Mouse (Mus musculus) gastrocnemius, adult 8-10 months (tissue): ENCODE measurements around the gene Lurap1. TPM values are rescaled to one million over a fixed set of nuclear protein-coding genes. Genes with fewer than 3 reads are reported as not detected.

ENCODE experiments used
- DNase-seq, 2 experiments: peaks; one replicate each; pipeline ENCODE4 v3.0.0; 2022; ENCODE audit warnings: low spot score in 2 of 2
- total RNA-seq, 4 experiments: library from RNA; stranded (reverse); gene quantifications; 2 replicates each; pipeline ENCODE4 v1.2.4; 2022

The Lurap1 gene
- total RNA-seq, 4 experiments from 2014 or later, result 4.4 to 7.7 (median 6.9) TPM

DNA sequence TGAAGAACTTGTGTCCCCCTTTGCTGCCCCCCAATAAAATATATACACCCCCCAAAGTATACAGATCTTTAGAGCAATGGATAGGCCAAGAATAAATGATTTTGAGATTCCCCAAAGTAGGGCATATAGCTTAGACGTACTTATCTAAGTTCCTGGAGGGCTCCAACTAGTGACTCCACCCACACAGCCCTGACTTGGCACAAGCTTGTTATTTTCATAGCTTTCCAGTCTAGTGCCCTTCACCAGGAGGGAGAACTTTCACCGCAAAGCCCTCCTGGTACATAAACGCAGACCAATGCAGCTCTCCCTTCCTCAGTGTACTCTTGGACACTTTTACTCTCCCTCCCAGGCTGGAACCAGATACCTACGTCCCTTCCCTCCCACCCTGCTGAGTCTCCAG lies 11.0 kb upstream of the Lurap1 start:
- no peak for DNase-seq

- no peak for DNase-seq
Observed at GRCm38 (mm10) chr4:116160769-116161168, 9.6 kb upstream of the Lurap1 start.

DNA sequence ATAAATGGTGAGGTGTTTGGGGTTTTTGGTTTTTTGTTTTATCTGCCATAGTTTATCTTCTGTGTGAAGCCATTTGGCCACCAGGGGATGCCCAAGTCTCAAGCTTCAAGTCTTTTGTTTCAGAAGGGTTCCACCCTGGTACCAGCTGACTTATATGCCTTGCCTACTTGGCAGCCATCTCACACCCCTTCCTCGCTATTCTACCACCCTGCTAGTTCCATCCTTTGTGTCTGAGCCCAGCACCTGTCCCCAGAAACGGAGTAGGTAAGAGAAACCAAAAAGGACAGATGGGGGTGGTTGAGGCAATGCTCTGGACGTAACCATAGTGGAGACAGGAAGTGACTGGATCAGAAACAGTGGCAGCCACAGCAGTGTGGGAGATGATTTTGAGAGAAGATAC lies 8.8 kb upstream of the Lurap1 start:
- no peak for DNase-seq

DNA sequence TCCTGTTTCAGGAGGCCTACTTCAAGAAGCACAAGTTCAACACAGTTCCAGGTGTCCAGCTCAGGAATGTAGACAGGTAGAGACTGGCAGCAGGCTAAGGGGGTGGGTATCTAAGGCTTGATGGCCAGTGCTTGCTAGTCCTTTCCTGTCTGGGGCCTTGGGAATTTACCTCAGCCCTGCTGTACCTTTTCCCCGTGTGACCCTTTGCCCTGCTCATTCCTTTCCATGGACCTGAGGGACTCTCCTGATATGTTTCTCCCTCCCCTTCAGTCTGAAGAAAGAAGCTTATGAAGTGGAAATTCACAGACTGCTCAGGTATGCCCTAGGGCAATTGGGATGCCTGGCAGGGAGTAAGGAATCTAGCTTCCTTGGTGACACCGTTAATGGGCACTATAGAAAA lies 6.7 kb upstream of the Lurap1 start:
- DNase-seq, result no peak

DNA sequence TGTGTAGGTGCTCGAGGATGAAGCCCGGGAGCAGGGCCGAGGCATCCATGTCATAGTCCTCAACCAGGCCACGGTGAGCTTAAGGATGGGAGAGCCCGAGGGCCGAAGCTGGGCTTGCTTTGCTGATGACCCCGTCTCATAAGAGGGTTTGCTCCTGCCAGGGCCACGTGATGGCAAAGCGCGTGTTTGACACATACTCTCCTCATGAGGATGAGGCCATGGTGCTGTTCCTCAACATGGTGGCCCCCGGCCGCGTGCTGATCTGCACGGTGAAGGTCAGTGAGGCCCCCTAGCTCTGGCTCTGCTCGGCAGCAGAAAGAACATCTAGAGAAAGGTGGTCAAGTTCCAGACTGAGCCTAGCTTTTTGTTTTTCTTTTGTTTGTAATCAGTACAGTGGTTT lies 1.6 kb upstream of the Lurap1 start:
- no peak for DNase-seq

- no peak for DNase-seq
Observed at GRCm38 (mm10) chr4:116150862-116151221, 296 bp downstream of the Lurap1 start.

GRCm38 (mm10) chr4:116150156-116150861 lies 829 bp downstream of the Lurap1 start:
- DNase-seq, result peak; percentile 17 to 40

- no peak for DNase-seq
Observed at GRCm38 (mm10) chr4:116149812-116150155, 1.4 kb downstream of the Lurap1 start.

DNA sequence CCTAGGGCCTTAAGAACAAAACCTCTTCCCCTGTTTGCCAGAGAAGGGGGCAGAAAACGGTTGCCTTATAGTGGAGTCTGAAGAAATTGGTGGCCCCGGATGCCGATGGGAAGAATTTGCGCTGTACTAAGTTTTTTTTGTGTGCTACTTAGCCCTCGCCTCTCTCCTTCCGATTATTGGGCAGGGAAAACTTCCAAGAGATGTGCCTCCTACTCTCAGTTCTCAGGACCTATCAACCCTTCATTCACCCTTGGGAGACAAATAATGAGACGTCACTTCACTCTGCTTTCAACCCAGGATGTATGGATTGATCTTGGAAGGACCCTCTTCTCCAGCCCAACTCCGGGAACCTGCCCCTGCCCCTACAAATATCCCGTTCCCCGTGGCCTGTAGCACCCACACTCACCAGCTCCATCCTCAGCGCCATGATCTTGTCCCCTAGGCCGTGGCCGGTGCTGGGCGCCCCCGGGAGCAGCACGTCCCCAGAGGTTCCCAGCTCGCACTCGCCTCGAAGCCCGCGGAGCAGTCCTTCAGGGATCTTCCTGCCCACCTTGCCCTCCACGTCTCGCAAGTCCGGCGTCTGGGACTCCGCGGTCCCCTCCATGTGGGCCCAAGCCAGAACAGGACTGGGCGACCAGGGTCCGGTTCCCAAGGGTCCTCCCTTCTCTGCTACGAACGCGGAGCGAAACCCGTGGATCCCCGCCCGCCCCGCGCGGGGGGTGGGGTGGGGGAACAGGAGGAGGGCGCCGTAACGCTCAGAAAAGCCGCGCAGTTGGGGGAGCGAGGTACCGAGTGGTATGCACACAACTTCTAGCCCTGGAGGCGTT lies 7.0 kb downstream of the Lurap1 start:
- DNase-seq, result peak; percentile 50 to 53

DNA sequence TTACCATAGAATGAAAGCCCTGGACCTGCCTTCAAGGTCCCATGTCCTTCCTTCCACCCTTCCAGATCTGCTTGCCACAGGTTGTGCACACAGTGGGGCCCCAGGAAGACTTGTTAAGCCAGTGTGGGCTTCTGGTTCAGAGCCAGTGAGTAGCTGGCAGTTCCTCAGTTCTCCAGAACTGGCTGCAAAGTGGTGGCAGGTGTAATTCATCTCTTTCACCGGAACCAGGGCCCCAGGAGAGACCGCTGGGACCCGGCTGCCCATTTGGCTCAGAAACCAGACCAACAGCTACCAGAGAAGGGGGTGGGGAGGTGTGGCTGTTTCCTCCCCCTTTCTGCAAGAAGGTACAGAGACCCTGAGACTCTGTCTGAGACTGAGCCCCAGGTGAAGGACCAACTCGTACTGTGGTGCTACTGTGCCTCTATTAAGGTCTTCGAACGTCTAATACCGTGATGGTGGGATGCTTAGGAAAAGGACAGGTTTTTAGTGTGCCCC lies 7.8 kb downstream of the Lurap1 start:
- peak; percentile 9 to 19 for DNase-seq

DNA sequence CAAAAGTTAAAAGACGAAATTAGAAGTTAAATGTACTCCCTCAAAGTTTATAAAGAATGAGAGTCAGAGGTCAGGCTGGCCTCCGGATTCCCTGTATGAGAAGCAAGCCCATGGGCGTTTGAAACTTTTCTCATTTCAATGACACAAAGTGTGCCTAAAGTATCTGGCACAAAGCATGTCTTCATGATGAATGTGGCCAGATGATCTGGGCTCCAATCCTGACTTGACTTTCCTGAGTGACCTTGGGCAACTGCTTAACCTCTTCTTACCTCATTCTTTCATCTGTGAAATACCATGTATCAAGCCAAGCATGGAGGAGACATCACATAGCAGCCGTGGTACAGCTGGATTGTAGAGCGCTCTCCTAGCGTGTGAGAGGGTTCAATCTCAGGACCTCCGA lies 8.9 kb downstream of the Lurap1 start:
- DNase-seq, result no peak

GRCm38 (mm10) chr4:116141736-116142135 lies 9.4 kb downstream of the Lurap1 start:
- DNase-seq, result no peak

- no peak for DNase-seq
Observed at GRCm38 (mm10) chr4:116140801-116141574, 10.2 kb downstream of the Lurap1 start.

DNA sequence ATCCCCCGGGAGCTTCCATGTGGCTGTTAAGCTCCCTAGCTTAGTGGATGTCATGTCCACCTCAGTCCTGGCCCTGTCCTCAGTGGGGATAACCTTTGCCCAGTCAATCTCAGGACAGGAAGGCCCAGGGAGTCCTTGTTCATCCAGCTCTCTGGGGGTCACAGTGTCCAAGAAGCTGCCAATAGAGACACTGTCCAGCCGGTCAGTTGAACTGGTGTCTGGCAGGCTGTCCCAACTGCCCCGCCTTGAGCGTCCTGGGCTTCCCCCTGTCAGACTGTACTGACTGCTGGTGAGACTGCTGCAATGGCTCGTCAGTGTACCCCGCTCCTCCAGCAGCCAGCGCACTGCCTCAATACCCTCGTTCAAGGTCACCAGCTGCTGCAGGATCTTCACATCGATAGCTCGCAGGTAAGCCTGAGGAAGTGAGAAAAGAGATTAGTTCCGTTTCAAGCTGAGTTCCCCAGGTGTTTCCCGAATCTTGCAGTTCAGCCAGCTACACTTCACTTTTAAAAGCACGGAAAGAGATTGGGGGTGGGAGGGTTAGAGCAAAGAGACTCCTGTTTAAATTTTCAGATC lies 13.6 kb downstream of the Lurap1 start:
- no peak for DNase-seq

GRCm38 (mm10) chr4:116134990-116135389 lies 16.1 kb downstream of the Lurap1 start:
- no peak for DNase-seq

DNA sequence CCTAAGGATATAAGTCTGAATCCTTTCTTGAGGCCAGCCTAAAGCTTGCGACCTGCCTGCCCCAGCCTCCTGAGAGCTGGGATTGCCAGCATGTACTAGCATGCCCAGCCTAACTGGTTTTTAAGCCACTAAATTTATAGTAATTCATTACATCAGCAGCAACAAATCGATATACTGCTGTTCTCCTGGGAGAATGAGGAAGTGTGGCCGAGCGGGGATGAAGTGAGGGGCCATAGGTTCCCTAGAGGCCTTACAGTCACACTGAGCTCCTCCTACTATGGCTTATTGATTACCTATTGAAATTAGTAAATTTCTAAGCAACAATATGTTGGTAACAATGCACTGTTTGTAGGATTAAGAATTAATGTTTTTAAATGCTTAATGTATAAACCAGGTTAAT lies 18.0 kb downstream of the Lurap1 start:
- no peak for DNase-seq

DNA sequence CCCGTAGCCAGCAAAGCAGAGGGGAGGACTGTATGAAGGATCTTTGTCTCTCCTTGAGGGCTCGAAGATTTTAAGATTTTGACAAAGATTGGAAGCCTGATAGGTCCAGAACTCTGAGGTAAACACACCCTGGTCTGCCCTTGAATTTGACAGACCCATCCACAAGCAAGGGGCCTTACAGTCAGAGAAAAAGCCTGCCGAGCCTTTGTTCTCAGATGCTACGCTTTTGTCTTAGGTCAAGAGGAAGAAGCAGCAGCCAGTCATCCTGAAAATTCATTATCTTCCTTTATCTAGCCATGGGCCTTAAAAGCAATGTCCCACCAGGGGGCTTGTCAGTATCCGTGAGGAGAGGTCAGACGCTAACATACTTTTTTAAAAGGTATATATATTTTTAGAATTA lies 23.2 kb downstream of the Lurap1 start:
- no peak for DNase-seq

- DNase-seq, result no peak
Observed at GRCm38 (mm10) chr4:116125803-116126386, 25.2 kb downstream of the Lurap1 start.

DNA sequence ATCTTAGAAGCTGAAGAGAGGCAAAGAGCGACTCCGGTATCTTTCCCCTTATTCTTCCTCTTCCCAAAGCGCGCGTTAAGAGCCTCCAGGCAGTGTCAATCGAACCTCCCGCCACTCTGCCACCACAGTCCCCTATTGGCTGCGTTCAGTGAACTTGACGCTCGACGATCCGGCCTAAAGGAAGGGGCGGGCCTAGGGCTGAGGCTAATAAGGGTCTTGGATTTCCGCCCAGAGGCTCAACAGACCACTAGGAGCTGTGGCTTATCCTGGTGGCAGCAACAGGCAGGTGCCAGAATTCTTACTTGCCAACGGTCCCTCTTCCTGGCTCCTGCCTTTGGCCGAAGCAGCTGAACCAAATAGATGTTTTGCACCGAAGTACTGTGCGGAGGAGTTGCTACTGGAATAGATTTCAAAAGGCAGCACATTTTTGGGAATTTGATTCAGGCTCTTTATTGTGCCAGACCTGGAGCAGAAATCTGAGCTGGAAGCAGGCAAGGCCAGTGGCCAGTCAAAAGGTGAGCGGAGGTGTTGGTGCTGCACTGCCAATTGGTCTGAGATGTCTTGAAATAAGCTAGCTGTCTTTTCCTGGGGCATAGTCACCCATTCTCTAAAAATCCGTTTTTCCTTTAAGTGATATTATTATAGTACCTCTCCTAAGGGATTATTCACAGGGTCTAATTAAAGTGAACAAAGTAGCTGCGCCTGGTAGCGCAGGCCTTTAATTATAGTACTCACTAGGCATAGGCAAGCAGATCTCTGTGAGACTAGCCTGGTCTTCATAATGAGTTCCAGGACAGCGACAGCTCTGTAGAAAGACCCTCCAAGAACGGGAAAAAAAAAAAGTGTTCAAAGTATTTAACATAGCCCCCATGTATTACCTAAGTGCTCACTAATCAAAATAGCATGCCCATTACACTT lies 27.3 kb downstream of the Lurap1 start, which contains the start of the genes Rad54l and Pomgnt1:
Rad54l (minus strand) TSS at position 89 of the 918 bp plus-strand sequence.
Pomgnt1 (plus strand) TSS at position 239 of the 918 bp plus-strand sequence.
- peak; percentile 43 to 66 for DNase-seq

- DNase-seq, result no peak
Observed at GRCm38 (mm10) chr4:116122762-116123161, 28.4 kb downstream of the Lurap1 start.
